Mouse (Mus musculus): ENCODE results near the gene Stmnd1. TPM values are rescaled to one million over a fixed set of nuclear protein-coding genes. Genes with fewer than 3 reads are reported as not detected.
A peak's percentile ranks its signal among the peaks of the same experiment; 100 is the strongest.
"Not testable (repeated sequence)": the region's sequence is repeated elsewhere in the genome, so short reads cannot be mapped to it uniquely, and the experiment has no call there.

Gene Stmnd1
- polyA plus RNA-seq (2015; fragmentation: Nextera tagmentation; extraction: Ambion mirVana) = 1.2 and 1.7 TPM in 2 replicates

GRCm38 (mm10) chr13:46273453-46274110 is at the start of gene Stmnd1:
Gene Stmnd1, plus strand, starts transcription at chr13:46273721.
- no peaks in the 10 kb centered on the region for H3K9me3 ChIP-seq
- H3K36me3 ChIP-seq = no peaks in the 10 kb centered on the region
- no peak within 1 kb of the TSS for H3K9ac ChIP-seq
- ATAC-seq (ENCODE audit: insufficient number of reproducible peaks, low FRiP score, low TSS enrichment, low read depth) = peak; percentile 62
- peak within 1 kb of the TSS; percentile 32 for H3K4me2 ChIP-seq
- no peak within 1 kb of the TSS for H3K4me3 ChIP-seq
- no peaks in the 10 kb centered on the region for H3K27me3 ChIP-seq
- peak within 1 kb of the TSS; percentile 81 for H3K27ac ChIP-seq
- H3K4me1 ChIP-seq = peaks cover 22% of the 10 kb centered on the region
- WGBS = 10% methylated on average over 7 of the region's 8 CpGs

- Histone ChIP-seq H3K36me3 (no peaks in the 10 kb centered on the region), H3K27ac (no peak overlapping the region), H3K4me1 (peaks cover under 1% of the 10 kb centered on the region; the same call in 1 of the 2 replicates), H3K27me3 (no peaks in the 10 kb centered on the region), H3K4me3 (no peak overlapping the region), H3K4me2 (no peak overlapping the region), H3K9me3 (no peaks in the 10 kb centered on the region), H3K9ac (no peak overlapping the region)
- 49% methylated on average over 2 of the region's 2 CpGs for WGBS
- no peak for ATAC-seq (ENCODE audit: insufficient number of reproducible peaks, low FRiP score, low TSS enrichment, low read depth)
These were observed 46.6 kb upstream of the Stmnd1 start for GRCm38 (mm10) chr13:46226956-46227355.

- no peaks in the 10 kb centered on the region for H3K27me3 ChIP-seq
- H3K9ac ChIP-seq = no peak overlapping the region
- H3K36me3 ChIP-seq = no peaks in the 10 kb centered on the region
- WGBS = 84% methylated on average over 4 of the region's 4 CpGs
- H3K27ac ChIP-seq = no peak overlapping the region
- ATAC-seq (ENCODE audit: insufficient number of reproducible peaks, low FRiP score, low TSS enrichment, low read depth) = no peak
- H3K4me1 ChIP-seq = no peaks in the 10 kb centered on the region
- no peak overlapping the region for H3K4me2 ChIP-seq
- no peaks in the 10 kb centered on the region for H3K9me3 ChIP-seq
- no peak overlapping the region for H3K4me3 ChIP-seq
These were observed 46.0 kb upstream of the Stmnd1 start for GRCm38 (mm10) chr13:46227486-46227885.

GRCm38 (mm10) chr13:46228750-46229149 is 44.8 kb upstream of the Stmnd1 start:
- H3K36me3 ChIP-seq; H3K4me3 ChIP-seq; H3K27me3 ChIP-seq; ATAC-seq (ENCODE audit: insufficient number of reproducible peaks, low FRiP score, low TSS enrichment, low read depth); H3K27ac ChIP-seq; H3K4me1 ChIP-seq; H3K9me3 ChIP-seq; H3K4me2 ChIP-seq; H3K9ac ChIP-seq: not testable (repeated sequence)
- WGBS = 95% methylated on average over 1 of the region's 1 CpGs

- no peaks in the 10 kb centered on the region for H3K4me1 ChIP-seq
- no peaks in the 10 kb centered on the region for H3K27me3 ChIP-seq
- no peak overlapping the region for H3K4me3 ChIP-seq
- no peaks in the 10 kb centered on the region for H3K36me3 ChIP-seq
- no peak for ATAC-seq (ENCODE audit: insufficient number of reproducible peaks, low FRiP score, low TSS enrichment, low read depth)
- H3K9me3 ChIP-seq = no peaks in the 10 kb centered on the region
- no peak overlapping the region for H3K27ac ChIP-seq
- H3K9ac ChIP-seq = no peak overlapping the region
- H3K4me2 ChIP-seq = no peak overlapping the region
- 69% methylated on average over 5 of the region's 5 CpGs for WGBS
These were observed 41.9 kb upstream of the Stmnd1 start for GRCm38 (mm10) chr13:46231514-46232085.

GRCm38 (mm10) chr13:46237723-46238349 is 35.7 kb upstream of the Stmnd1 start:
- ATAC-seq (ENCODE audit: insufficient number of reproducible peaks, low FRiP score, low TSS enrichment, low read depth) = no peak
- Histone ChIP-seq H3K36me3 (no peaks in the 10 kb centered on the region), H3K27ac (no peak overlapping the region), H3K9ac (no peak overlapping the region), H3K4me1 (no peaks in the 10 kb centered on the region), H3K9me3 (no peaks in the 10 kb centered on the region), H3K27me3 (no peaks in the 10 kb centered on the region), H3K4me2 (no peak overlapping the region), H3K4me3 (no peak overlapping the region)
- 75% methylated on average over 7 of the region's 7 CpGs for WGBS

- no peaks in the 10 kb centered on the region for H3K4me1 ChIP-seq
- no peak overlapping the region for H3K27ac ChIP-seq
- no peak overlapping the region for H3K4me3 ChIP-seq
- ATAC-seq (ENCODE audit: insufficient number of reproducible peaks, low FRiP score, low TSS enrichment, low read depth) = no peak
- no peaks in the 10 kb centered on the region for H3K27me3 ChIP-seq
- H3K4me2 ChIP-seq = no peak overlapping the region
- no peak overlapping the region for H3K9ac ChIP-seq
- no peaks in the 10 kb centered on the region for H3K9me3 ChIP-seq
- H3K36me3 ChIP-seq = no peaks in the 10 kb centered on the region
- WGBS = 71% methylated on average over 7 of the region's 7 CpGs
These were observed 34.7 kb upstream of the Stmnd1 start for GRCm38 (mm10) chr13:46238796-46239195.

- no peak for ATAC-seq (ENCODE audit: insufficient number of reproducible peaks, low FRiP score, low TSS enrichment, low read depth)
- Histone ChIP-seq H3K4me1 (no peaks in the 10 kb centered on the region), H3K36me3 (no peaks in the 10 kb centered on the region), H3K4me3 (no peak overlapping the region), H3K9me3 (no peaks in the 10 kb centered on the region), H3K9ac (no peak overlapping the region), H3K27ac (no peak overlapping the region), H3K4me2 (no peak overlapping the region), H3K27me3 (no peaks in the 10 kb centered on the region)
- WGBS = 73% methylated on average over 9 of the region's 9 CpGs
These were observed 31.9 kb upstream of the Stmnd1 start for GRCm38 (mm10) chr13:46241391-46242188.

- 0 out of 2 replicates have a peak, but pooled peaks cover 2% of the 10 kb centered on the region for H3K4me1 ChIP-seq
- H3K27me3 ChIP-seq = no peaks in the 10 kb centered on the region
- no peaks in the 10 kb centered on the region for H3K9me3 ChIP-seq
- ATAC-seq (ENCODE audit: insufficient number of reproducible peaks, low FRiP score, low TSS enrichment, low read depth) = no peak
- no peak overlapping the region for H3K27ac ChIP-seq
- H3K36me3 ChIP-seq = no peaks in the 10 kb centered on the region
- H3K9ac ChIP-seq = no peak overlapping the region
- WGBS = 82% methylated on average over 3 of the region's 3 CpGs
- H3K4me2 ChIP-seq = no peak overlapping the region
- H3K4me3 ChIP-seq = no peak overlapping the region
These were observed 19.8 kb upstream of the Stmnd1 start for GRCm38 (mm10) chr13:46253753-46254152.

- Histone ChIP-seq H3K4me2 (no peak overlapping the region), H3K9ac (no peak overlapping the region), H3K9me3 (no peaks in the 10 kb centered on the region), H3K4me1 (0 out of 2 replicates have a peak, but pooled peaks cover 2% of the 10 kb centered on the region), H3K36me3 (no peaks in the 10 kb centered on the region), H3K4me3 (no peak overlapping the region), H3K27me3 (no peaks in the 10 kb centered on the region), H3K27ac (no peak overlapping the region)
- WGBS = 92% methylated on average over 5 of the region's 5 CpGs
- ATAC-seq (ENCODE audit: insufficient number of reproducible peaks, low FRiP score, low TSS enrichment, low read depth) = no peak
These were observed 19.4 kb upstream of the Stmnd1 start for GRCm38 (mm10) chr13:46254171-46254570.

GRCm38 (mm10) chr13:46255616-46256015 is 17.9 kb upstream of the Stmnd1 start:
- ATAC-seq (ENCODE audit: insufficient number of reproducible peaks, low FRiP score, low TSS enrichment, low read depth) = no peak
- Histone ChIP-seq H3K27me3 (no peaks in the 10 kb centered on the region), H3K27ac (no peak overlapping the region), H3K9ac (no peak overlapping the region), H3K9me3 (no peaks in the 10 kb centered on the region), H3K4me3 (no peak overlapping the region), H3K36me3 (no peaks in the 10 kb centered on the region), H3K4me1 (0 out of 2 replicates have a peak, but pooled peaks cover 2% of the 10 kb centered on the region), H3K4me2 (no peak overlapping the region)
- WGBS = 72% methylated on average over 6 of the region's 6 CpGs

Measured in limb, embryonic 15.5 days (tissue).